Mouse (Mus musculus): ENCODE data around the gene B230217C12Rik. TPM values are rescaled to one million over a fixed set of nuclear protein-coding genes. Genes with fewer than 3 reads are reported as not detected.

B230217C12Rik gene
- polyA plus RNA-seq (2015; fragmentation: Nextera tagmentation; extraction: Ambion mirVana) = 3.7 and 3.8 TPM in 2 replicates

- no peaks in the 10 kb centered on the region for H3K9me3 ChIP-seq (replicated peaks; ENCODE audit: control insufficient read depth, low read length)
- peak within 1 kb of the TSS; percentile 57 for H3K4me2 ChIP-seq (ENCODE audit: low read depth, low read length)
- H3K4me1 ChIP-seq (ENCODE audit: control insufficient read depth, insufficient read depth, low read length) = peaks cover 6% of the 10 kb centered on the region; the same call in 1 of the 2 replicates
- under 1% methylated on average over 6 of the region's 6 CpGs for WGBS
- H3K4me3 ChIP-seq (replicated peaks; ENCODE audit: low read length) = peak within 1 kb of the TSS; percentile 46
- H3K9ac ChIP-seq (ENCODE audit: low read length) = peak within 1 kb of the TSS; percentile 65
- no peaks in the 10 kb centered on the region; the same call in 1 of the 2 replicates for H3K36me3 ChIP-seq (ENCODE audit: control insufficient read depth, insufficient read depth, low read length)
- peak within 1 kb of the TSS; percentile 62 for H3K27ac ChIP-seq (ENCODE audit: low read length)
- peak; percentile 18; the same call in 1 of the 2 replicates for ATAC-seq (ENCODE audit: insufficient read depth, low FRiP score)
- H3K27me3 ChIP-seq (ENCODE audit: control insufficient read depth, insufficient read depth, low read length) = no peaks in the 10 kb centered on the region
Measured at GRCm38 (mm10) chr11:97840539-97840954, at the start of gene B230217C12Rik. B230217C12Rik (plus strand) TSS chr11:97840780.

DNA sequence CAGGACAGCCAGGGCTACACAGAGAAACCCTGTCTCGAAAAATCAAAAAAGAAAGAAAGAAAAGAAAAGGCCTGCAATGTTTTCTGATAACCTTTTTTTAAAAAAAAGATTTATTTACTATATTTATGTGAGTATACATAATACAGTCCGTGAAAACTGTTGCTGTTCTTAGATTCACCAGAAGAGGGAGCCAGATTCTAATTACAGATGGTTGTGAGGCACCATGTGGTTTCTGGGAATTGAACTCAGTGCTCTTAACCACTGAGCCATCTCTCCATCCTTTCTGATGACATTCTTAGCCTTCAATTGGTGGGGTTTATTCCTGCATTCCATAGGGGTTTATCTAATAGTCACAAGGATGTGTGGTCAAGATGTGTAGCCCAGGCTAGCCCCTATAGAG is 47.4 kb upstream of the B230217C12Rik start:
- H3K4me1 ChIP-seq (ENCODE audit: control insufficient read depth, insufficient read depth, low read length) = no peaks in the 10 kb centered on the region
- no peaks in the 10 kb centered on the region for H3K9me3 ChIP-seq (replicated peaks; ENCODE audit: control insufficient read depth, low read length)
- no peak for ATAC-seq (ENCODE audit: insufficient read depth, low FRiP score)
- H3K4me3 ChIP-seq (replicated peaks; ENCODE audit: low read length) = no peak overlapping the region
- WGBS = 18% methylated on average over 2 of the region's 2 CpGs
- H3K36me3 ChIP-seq (ENCODE audit: control insufficient read depth, insufficient read depth, low read length) = no peaks in the 10 kb centered on the region
- no peak overlapping the region for H3K9ac ChIP-seq (ENCODE audit: low read length)
- no peak overlapping the region for H3K4me2 ChIP-seq (ENCODE audit: low read depth, low read length)
- H3K27ac ChIP-seq (ENCODE audit: low read length) = no peak overlapping the region
- H3K27me3 ChIP-seq (ENCODE audit: control insufficient read depth, insufficient read depth, low read length) = no peaks in the 10 kb centered on the region

DNA sequence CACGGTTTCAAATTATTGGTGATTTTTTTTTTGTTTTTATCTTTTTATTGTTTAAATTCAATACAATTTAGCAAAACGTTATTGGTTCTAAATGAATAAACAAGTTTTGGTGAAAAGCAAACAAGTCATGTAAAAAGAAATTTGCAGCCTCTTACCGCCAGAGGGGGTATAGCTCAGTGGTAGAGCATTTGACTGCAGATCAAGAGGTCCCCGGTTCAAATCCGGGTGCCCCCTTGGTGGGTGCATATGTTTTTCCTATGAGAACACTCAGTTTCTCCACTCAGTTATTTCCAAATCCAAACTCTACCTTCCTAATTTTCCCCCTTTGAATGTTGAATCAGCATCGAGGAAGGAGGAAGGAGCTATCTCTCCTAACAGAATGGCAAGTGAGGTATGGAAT is 43.7 kb upstream of the B230217C12Rik start:
- no peak overlapping the region for H3K4me3 ChIP-seq (replicated peaks; ENCODE audit: low read length)
- ATAC-seq (ENCODE audit: insufficient read depth, low FRiP score) = no peak
- 6% methylated on average over 6 of the region's 6 CpGs for WGBS
- H3K4me2 ChIP-seq (ENCODE audit: low read depth, low read length) = no peak overlapping the region
- H3K4me1 ChIP-seq (ENCODE audit: control insufficient read depth, insufficient read depth, low read length) = peaks cover 10% of the 10 kb centered on the region
- H3K36me3 ChIP-seq (ENCODE audit: control insufficient read depth, insufficient read depth, low read length) = no peaks in the 10 kb centered on the region
- no peaks in the 10 kb centered on the region for H3K27me3 ChIP-seq (ENCODE audit: control insufficient read depth, insufficient read depth, low read length)
- no peaks in the 10 kb centered on the region for H3K9me3 ChIP-seq (replicated peaks; ENCODE audit: control insufficient read depth, low read length)
- H3K9ac ChIP-seq (ENCODE audit: low read length) = no peak overlapping the region
- no peak overlapping the region for H3K27ac ChIP-seq (ENCODE audit: low read length)

DNA sequence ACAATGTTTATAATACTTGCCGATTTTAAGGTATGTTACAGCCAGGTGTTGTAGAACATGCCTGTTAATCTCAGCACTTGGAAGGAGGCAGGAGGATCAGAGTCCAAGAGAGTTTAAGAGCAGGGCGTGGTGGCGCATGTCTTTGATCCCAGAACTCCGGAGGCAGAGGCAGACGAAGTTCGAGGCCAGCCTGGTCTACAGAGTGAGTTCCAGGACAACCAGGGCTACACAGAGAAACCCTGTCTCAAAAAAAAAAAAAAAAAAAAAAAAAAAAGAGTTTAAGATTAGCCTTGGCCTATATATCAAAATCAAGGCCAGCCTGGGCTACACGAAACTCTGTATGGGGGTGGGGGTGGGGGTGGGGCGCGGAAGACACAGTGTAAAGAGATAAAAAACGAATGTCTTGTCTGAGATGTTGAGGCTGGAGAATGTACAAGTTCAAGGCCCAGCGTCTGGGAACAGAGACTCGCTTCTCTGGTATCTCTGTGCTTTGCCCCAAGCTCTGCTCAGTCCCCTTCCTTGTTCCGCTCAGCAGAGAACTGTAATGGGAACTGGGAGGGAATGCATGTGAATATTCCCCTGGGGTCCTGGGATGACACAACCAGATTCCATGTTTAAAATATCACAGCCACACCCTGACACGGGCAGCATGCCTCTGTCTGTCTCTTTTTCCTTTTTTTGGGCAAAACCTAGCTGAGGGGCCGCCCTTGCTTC is 43.1 kb upstream of the B230217C12Rik start:
- no peaks in the 10 kb centered on the region for H3K36me3 ChIP-seq (ENCODE audit: control insufficient read depth, insufficient read depth, low read length)
- H3K4me1 ChIP-seq (ENCODE audit: control insufficient read depth, insufficient read depth, low read length) = peaks cover 15% of the 10 kb centered on the region
- H3K4me3 ChIP-seq (replicated peaks; ENCODE audit: low read length) = no peak overlapping the region
- H3K9me3 ChIP-seq (replicated peaks; ENCODE audit: control insufficient read depth, low read length) = no peaks in the 10 kb centered on the region
- H3K27ac ChIP-seq (ENCODE audit: low read length) = no peak overlapping the region
- WGBS = 59% methylated on average over 15 of the region's 15 CpGs
- ATAC-seq (ENCODE audit: insufficient read depth, low FRiP score) = no peak
- no peaks in the 10 kb centered on the region for H3K27me3 ChIP-seq (ENCODE audit: control insufficient read depth, insufficient read depth, low read length)
- H3K4me2 ChIP-seq (ENCODE audit: low read depth, low read length) = peak overlapping the region; percentile 74; the same call in 1 of the 2 replicates
- 0 out of 2 replicates have a peak overlapping the region, but pooled peaks have one; percentile 14 for H3K9ac ChIP-seq (ENCODE audit: low read length)

GRCm38 (mm10) chr11:97798083-97798435 is 42.5 kb upstream of the B230217C12Rik start:
- 0 out of 2 replicates have a peak overlapping the region, but pooled peaks have one; percentile 1 for H3K27ac ChIP-seq (ENCODE audit: low read length)

DNA sequence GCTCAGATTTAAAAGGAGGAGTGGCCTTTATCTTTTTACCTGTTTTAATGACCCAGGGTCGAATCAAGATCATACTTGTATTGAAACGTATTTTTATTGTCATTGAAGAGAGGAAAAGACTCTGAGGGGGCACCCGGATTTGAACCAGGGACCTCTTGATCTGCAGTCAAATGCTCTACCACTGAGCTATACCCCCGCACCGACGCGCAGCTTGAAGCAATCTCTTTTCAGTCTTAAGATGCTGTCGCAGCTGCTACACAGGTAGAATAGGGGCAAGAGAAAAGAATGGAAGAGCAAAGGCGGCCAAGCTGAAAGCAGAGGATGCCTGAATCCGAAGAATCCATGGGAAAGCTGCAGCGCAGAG is 41.8 kb upstream of the B230217C12Rik start, which contains the start of gene Lasp1:
TSS of gene Lasp1 (plus strand) at position 219 of the 364 bp plus-strand sequence.
- no peaks in the 10 kb centered on the region for H3K27me3 ChIP-seq (ENCODE audit: control insufficient read depth, insufficient read depth, low read length)
- no peaks in the 10 kb centered on the region for H3K36me3 ChIP-seq (ENCODE audit: control insufficient read depth, insufficient read depth, low read length)
- peak; percentile 35; the same call in 1 of the 2 replicates for ATAC-seq (ENCODE audit: insufficient read depth, low FRiP score)
- H3K4me3 ChIP-seq (replicated peaks; ENCODE audit: low read length) = peak within 1 kb of the TSS; percentile 97
- under 1% methylated on average over 11 of the region's 11 CpGs for WGBS
- peak within 1 kb of the TSS; percentile 74 for H3K4me2 ChIP-seq (ENCODE audit: low read depth, low read length)
- peaks cover 20% of the 10 kb centered on the region for H3K4me1 ChIP-seq (ENCODE audit: control insufficient read depth, insufficient read depth, low read length)
- peak within 1 kb of the TSS; percentile 99 for H3K27ac ChIP-seq (ENCODE audit: low read length)
- no peaks in the 10 kb centered on the region for H3K9me3 ChIP-seq (replicated peaks; ENCODE audit: control insufficient read depth, low read length)
- H3K9ac ChIP-seq (ENCODE audit: low read length) = peak within 1 kb of the TSS; percentile 96

More at GRCm38 (mm10) chr11:97798083-97798435, 42.5 kb upstream of the B230217C12Rik start:
- H3K36me3 ChIP-seq (ENCODE audit: control insufficient read depth, insufficient read depth, low read length) = no peaks in the 10 kb centered on the region
- no peaks in the 10 kb centered on the region for H3K27me3 ChIP-seq (ENCODE audit: control insufficient read depth, insufficient read depth, low read length)
- H3K9me3 ChIP-seq (replicated peaks; ENCODE audit: control insufficient read depth, low read length) = no peaks in the 10 kb centered on the region
- ATAC-seq (ENCODE audit: insufficient read depth, low FRiP score) = no peak
- H3K4me2 ChIP-seq (ENCODE audit: low read depth, low read length) = peak overlapping the region; percentile 74
- H3K9ac ChIP-seq (ENCODE audit: low read length) = 0 out of 2 replicates have a peak overlapping the region, but pooled peaks have one; percentile 14
- peak overlapping the region; percentile 97; the same call in 1 of the 2 replicates for H3K4me3 ChIP-seq (replicated peaks; ENCODE audit: low read length)
- WGBS = 47% methylated on average over 8 of the region's 8 CpGs
- peaks cover 18% of the 10 kb centered on the region for H3K4me1 ChIP-seq (ENCODE audit: control insufficient read depth, insufficient read depth, low read length)

DNA sequence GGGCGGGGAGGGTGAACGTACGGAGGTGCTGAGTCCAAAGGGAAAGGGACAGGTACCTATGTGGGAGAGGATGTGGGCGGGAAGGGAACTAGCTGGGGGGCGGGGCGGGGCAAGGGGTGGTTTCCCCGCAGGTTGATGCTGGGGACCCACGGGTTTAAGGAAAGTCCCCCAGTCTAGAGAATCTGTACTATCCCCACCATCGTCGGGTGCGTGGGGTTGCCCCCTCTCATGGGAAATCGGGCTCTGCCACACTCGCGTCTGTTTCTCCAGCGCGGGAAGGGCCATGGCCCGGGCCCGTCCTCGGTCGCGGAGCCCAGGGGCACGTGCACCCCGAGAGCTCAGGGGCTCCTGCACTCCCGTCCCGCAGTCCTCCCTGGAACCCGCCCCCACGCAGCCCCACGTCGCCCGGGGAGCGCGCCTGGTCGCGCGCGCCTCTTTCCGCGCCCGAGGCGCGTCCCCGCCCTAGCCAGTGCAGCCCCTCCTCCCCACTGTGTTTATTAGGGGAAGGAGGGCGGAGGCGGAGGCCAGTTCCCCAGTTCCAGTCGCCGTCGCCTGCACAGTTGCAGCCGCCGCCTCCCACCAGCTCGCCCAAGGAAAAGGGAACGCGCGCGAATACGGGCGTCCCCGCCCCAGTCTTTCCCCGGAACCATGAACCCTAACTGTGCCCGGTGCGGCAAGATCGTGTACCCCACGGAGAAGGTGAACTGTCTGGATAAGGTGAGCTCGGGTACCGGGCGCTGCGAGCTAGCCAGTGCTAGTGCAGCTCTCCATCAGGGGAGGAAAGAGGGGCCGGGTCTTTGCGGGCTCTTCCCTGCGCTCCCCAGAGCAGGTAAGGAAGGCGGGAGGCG is 41.2 kb upstream of the B230217C12Rik start:
- Histone ChIP-seq H3K36me3 (ENCODE audit: control insufficient read depth, insufficient read depth, low read length) (no peaks in the 10 kb centered on the region), H3K4me2 (ENCODE audit: low read depth, low read length) (peak overlapping the region; percentile 74), H3K27me3 (ENCODE audit: control insufficient read depth, insufficient read depth, low read length) (no peaks in the 10 kb centered on the region), H3K4me1 (ENCODE audit: control insufficient read depth, insufficient read depth, low read length) (peaks cover 26% of the 10 kb centered on the region), H3K4me3 (replicated peaks; ENCODE audit: low read length) (peak overlapping the region; percentile 97), H3K9ac (ENCODE audit: low read length) (peak overlapping the region; percentile 96), H3K27ac (ENCODE audit: low read length) (peak overlapping the region; percentile 99), H3K9me3 (replicated peaks; ENCODE audit: control insufficient read depth, low read length) (no peaks in the 10 kb centered on the region)
- peak; percentile 83 for ATAC-seq (ENCODE audit: insufficient read depth, low FRiP score)
- under 1% methylated on average over 71 of the region's 71 CpGs for WGBS

DNA sequence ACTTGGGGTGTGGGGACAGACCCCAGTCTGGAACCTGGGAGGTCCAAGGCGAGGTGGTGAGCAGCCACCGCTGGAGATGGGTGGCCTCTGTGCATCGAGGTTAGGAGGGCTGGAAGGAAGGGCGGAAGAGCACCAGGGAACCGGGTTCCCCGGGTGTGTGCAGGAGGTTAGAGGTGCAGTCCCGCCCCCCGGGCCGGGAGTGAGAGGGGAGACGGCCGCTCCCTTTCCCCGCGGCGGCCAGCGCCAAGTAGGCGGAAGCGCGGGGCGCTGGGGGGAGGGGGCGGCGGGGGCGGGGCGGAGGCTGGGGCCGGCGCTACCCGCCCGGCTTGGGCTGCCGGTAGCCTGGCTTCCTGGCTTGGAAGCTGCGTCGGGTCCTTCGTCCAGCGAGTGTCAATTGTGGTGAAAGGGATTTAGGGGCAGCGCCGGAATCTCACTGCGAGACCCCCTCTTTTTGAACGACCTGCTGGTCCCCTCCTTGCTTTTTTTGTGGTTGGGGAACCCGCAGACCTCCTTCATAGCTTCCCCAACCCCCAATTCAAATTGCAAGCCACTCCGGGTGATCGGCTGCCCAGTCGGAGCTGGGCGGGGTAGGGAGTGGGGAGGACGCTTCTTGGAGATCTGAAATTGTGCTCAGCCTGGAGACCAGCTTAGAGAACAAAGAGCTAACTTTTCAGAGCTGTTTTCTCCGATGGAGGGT is 40.4 kb upstream of the B230217C12Rik start:
- no peaks in the 10 kb centered on the region for H3K9me3 ChIP-seq (replicated peaks; ENCODE audit: control insufficient read depth, low read length)
- H3K9ac ChIP-seq (ENCODE audit: low read length) = peak overlapping the region; percentile 96
- H3K36me3 ChIP-seq (ENCODE audit: control insufficient read depth, insufficient read depth, low read length) = no peaks in the 10 kb centered on the region
- under 1% methylated on average over 31 of the region's 43 CpGs for WGBS
- H3K27ac ChIP-seq (ENCODE audit: low read length) = peak overlapping the region; percentile 99
- peaks cover 34% of the 10 kb centered on the region for H3K4me1 ChIP-seq (ENCODE audit: control insufficient read depth, insufficient read depth, low read length)
- peak; percentile 75 for ATAC-seq (ENCODE audit: insufficient read depth, low FRiP score)
- H3K27me3 ChIP-seq (ENCODE audit: control insufficient read depth, insufficient read depth, low read length) = no peaks in the 10 kb centered on the region
- H3K4me2 ChIP-seq (ENCODE audit: low read depth, low read length) = peak overlapping the region; percentile 74
- H3K4me3 ChIP-seq (replicated peaks; ENCODE audit: low read length) = peak overlapping the region; percentile 97

Measured in stomach, embryonic 16.5 days (tissue).